Comparison of ENCODE assay signal across 8 mouse cellular contexts in genomic region chr11:70562287-70562994, GRCm38 (mm10). TPM values are rescaled to one million over a fixed set of nuclear protein-coding genes. Genes with fewer than 3 reads are reported as not detected.
A peak's percentile ranks its signal among the peaks of the same experiment; 100 is the strongest.
DNase-seq lines count a peak whose midpoint lies in the region; ATAC-seq and TF ChIP-seq lines count a peak whose summit lies in the region.

Mink1 (plus strand) TSS chr11:70562881.

- peak within 1 kb of the TSS; percentile 83 for H3K4me2 ChIP-seq in embryonic facial prominence, embryonic 14.5 days (ENCODE audit: low read depth, low read length)
- H3K4me2 ChIP-seq in limb, embryonic 11.5 days (ENCODE audit: low read depth, severe bottlenecking): peak within 1 kb of the TSS; percentile 87
- H3K4me2 ChIP-seq in midbrain, embryonic 13.5 days (replicated peaks): peak within 1 kb of the TSS; percentile 95

- H3K27ac ChIP-seq in embryonic facial prominence, embryonic 14.5 days (replicated peaks; ENCODE audit: low read depth, low read length): peak within 1 kb of the TSS; percentile 86
- H3K27ac ChIP-seq in heart, adult 2 months: peak within 1 kb of the TSS; percentile 87
- peak within 1 kb of the TSS; percentile 92 for H3K27ac ChIP-seq in kidney, adult 2 months (ENCODE audit: insufficient read depth, low read depth, low read length)
- H3K27ac ChIP-seq in limb, embryonic 11.5 days (replicated peaks; ENCODE audit: low read depth, low read length): peak within 1 kb of the TSS; percentile 89
- peak within 1 kb of the TSS; percentile 86 for H3K27ac ChIP-seq in midbrain, embryonic 13.5 days

- no peaks in the 10 kb centered on the region for H3K9me3 ChIP-seq in embryonic facial prominence, embryonic 14.5 days (ENCODE audit: control insufficient read depth, low read length)
- no peaks in the 10 kb centered on the region for H3K9me3 ChIP-seq in limb, embryonic 11.5 days (ENCODE audit: control insufficient read depth, low read length)
- H3K9me3 ChIP-seq in midbrain, embryonic 13.5 days: no peaks in the 10 kb centered on the region

- 0 out of 2 replicates have a peak, but pooled peaks cover 3% of the 10 kb centered on the region for H3K36me3 ChIP-seq in embryonic facial prominence, embryonic 14.5 days (ENCODE audit: control insufficient read depth, insufficient read depth, low read length)
- no peaks in the 10 kb centered on the region for H3K36me3 ChIP-seq in heart, adult 2 months (ENCODE audit: control insufficient read depth, insufficient read depth, low read length)
- no peaks in the 10 kb centered on the region for H3K36me3 ChIP-seq in kidney, adult 2 months (ENCODE audit: control insufficient read depth, insufficient read depth, low read length)
- H3K36me3 ChIP-seq in limb, embryonic 11.5 days (ENCODE audit: control insufficient read depth, insufficient read depth, low read length): no peaks in the 10 kb centered on the region
- H3K36me3 ChIP-seq in midbrain, embryonic 13.5 days: no peaks in the 10 kb centered on the region

- DNase-seq in 416B (ENCODE audit: low read depth): peak; percentile 78
- peak; percentile 72 to 74 for DNase-seq in adrenal gland, postnatal 4 days (ENCODE audit: low spot score in 2 of 2)
- DNase-seq in embryonic facial prominence, embryonic 14.5 days (ENCODE audit: low spot score): peak; percentile 95
- DNase-seq in heart, adult 2 months: peak; percentile 92 to 94
- DNase-seq in kidney, adult 2 months: peak; percentile 95
- peak; percentile 92 for DNase-seq in limb, embryonic 11.5 days (ENCODE audit: low spot score)
- DNase-seq in spleen, adult 12 weeks (ENCODE audit: low spot score): peak; percentile 70

- peak; percentile 76 for TF ChIP-seq POLR2A in heart, adult 2 months (IDR thresholded peaks at IDR 0.05; ENCODE audit: insufficient read depth, low read depth, low read length)
- TF ChIP-seq POLR2A in kidney, adult 2 months (IDR thresholded peaks at IDR 0.05; ENCODE audit: low read depth, low read length): peak; percentile 35

- WGBS in embryonic facial prominence, embryonic 14.5 days: 0% methylated on average over 21 of the region's 57 CpGs
- under 1% methylated on average over 56 of the region's 57 CpGs for WGBS in heart, adult 2 months
- WGBS in kidney, adult 2 months: under 1% methylated on average over 57 of the region's 57 CpGs
- WGBS in limb, embryonic 11.5 days: under 1% methylated on average over 42 of the region's 57 CpGs
- 0% methylated on average over 23 of the region's 57 CpGs for WGBS in midbrain, embryonic 13.5 days

- intact Hi-C loops in heart, adult 2 months (cut with DNase I): loop anchor here (1.0 to 2.0 kb wide), 2 partner anchors 24 to 37 kb away; partner anchors contain the start of gene Psmb6

- 0 out of 2 replicates have a peak, but pooled peaks have one; percentile 10 for TF ChIP-seq EP300 in heart, adult 2 months (IDR thresholded peaks at IDR 0.05; ENCODE audit: insufficient read depth, low read depth, low read length)

- TF ChIP-seq CTCF in heart, adult 2 months (IDR thresholded peaks at IDR 0.05): peak; percentile 26; the same call in 1 of the 2 replicates
- TF ChIP-seq CTCF in kidney, adult 2 months (conservative IDR thresholded peaks at IDR 0.05; ENCODE audit: insufficient read depth, insufficient read length, low read depth, low read length): no peak

- peak; percentile 92 for ATAC-seq in embryonic facial prominence, embryonic 14.5 days (ENCODE audit: low read depth)
- peak; percentile 90 for ATAC-seq in limb, embryonic 11.5 days (ENCODE audit: insufficient number of reproducible peaks, low FRiP score, low TSS enrichment, low read depth)
- peak; percentile 94 for ATAC-seq in midbrain, embryonic 13.5 days

- peaks cover 3% of the 10 kb centered on the region; the same call in 1 of the 2 replicates for H3K79me2 ChIP-seq in heart, adult 2 months (replicated peaks; ENCODE audit: control insufficient read depth, insufficient read depth, low read length)

- H3K4me3 ChIP-seq in embryonic facial prominence, embryonic 14.5 days (ENCODE audit: low read depth, low read length): peak within 1 kb of the TSS; percentile 83
- H3K4me3 ChIP-seq in heart, adult 2 months: peak within 1 kb of the TSS; percentile 91
- peak within 1 kb of the TSS; percentile 86 for H3K4me3 ChIP-seq in kidney, adult 2 months (ENCODE audit: insufficient read depth, low read depth, low read length)
- peak within 1 kb of the TSS; percentile 93 for H3K4me3 ChIP-seq in limb, embryonic 11.5 days (ENCODE audit: low read depth, low read length)
- peak within 1 kb of the TSS; percentile 92 for H3K4me3 ChIP-seq in midbrain, embryonic 13.5 days (replicated peaks)

- H3K4me1 ChIP-seq in embryonic facial prominence, embryonic 14.5 days (ENCODE audit: control insufficient read depth, insufficient read depth, low read length): peaks cover 10% of the 10 kb centered on the region
- H3K4me1 ChIP-seq in heart, adult 2 months (ENCODE audit: control insufficient read depth, insufficient read depth, low read length): peaks cover 8% of the 10 kb centered on the region
- peaks cover 21% of the 10 kb centered on the region for H3K4me1 ChIP-seq in kidney, adult 2 months (ENCODE audit: control insufficient read depth, insufficient read depth, low read length)
- peaks cover 30% of the 10 kb centered on the region for H3K4me1 ChIP-seq in limb, embryonic 11.5 days (ENCODE audit: control insufficient read depth, insufficient read depth, low read length)
- peaks cover 50% of the 10 kb centered on the region for H3K4me1 ChIP-seq in midbrain, embryonic 13.5 days (replicated peaks)

- peak within 1 kb of the TSS; percentile 83 for H3K9ac ChIP-seq in embryonic facial prominence, embryonic 14.5 days (ENCODE audit: low read depth, low read length)
- peak within 1 kb of the TSS; percentile 83 for H3K9ac ChIP-seq in heart, adult 2 months (ENCODE audit: low read depth, low read length)
- H3K9ac ChIP-seq in limb, embryonic 11.5 days (ENCODE audit: low read length): peak within 1 kb of the TSS; percentile 85
- H3K9ac ChIP-seq in midbrain, embryonic 13.5 days (replicated peaks): peak within 1 kb of the TSS; percentile 94

- H3K27me3 ChIP-seq in embryonic facial prominence, embryonic 14.5 days (replicated peaks; ENCODE audit: control insufficient read depth, insufficient read depth, low read length): no peaks in the 10 kb centered on the region
- no peaks in the 10 kb centered on the region for H3K27me3 ChIP-seq in heart, adult 2 months (ENCODE audit: control insufficient read depth, insufficient read depth, low read length)
- no peaks in the 10 kb centered on the region for H3K27me3 ChIP-seq in kidney, adult 2 months (replicated peaks; ENCODE audit: control insufficient read depth, insufficient read depth, low read length)
- H3K27me3 ChIP-seq in limb, embryonic 11.5 days (ENCODE audit: control insufficient read depth, insufficient read depth, low read length): no peaks in the 10 kb centered on the region
- H3K27me3 ChIP-seq in midbrain, embryonic 13.5 days: no peaks in the 10 kb centered on the region

RNA-seq across cellular contexts. Expression of gene Mink1, which starts in this region (rescaled TPM):
- 10 to 100 TPM; 67.7 to 67.8 TPM for total RNA-seq in adrenal gland, postnatal 4 days (2021)
- polyA plus RNA-seq in embryonic facial prominence, embryonic 14.5 days (2014; fragmentation: Nextera tagmentation; extraction: Ambion mirVana): 17.2 and 18.3 TPM in 2 replicates
- 10 to 100 TPM; 41.3 to 46.8 TPM for total RNA-seq in heart, adult 2 months (2021)
- 40.8 and 49.6 TPM in 2 replicates for polyA plus RNA-seq in heart, adult 2 months (2012; rRNA removed)
- polyA plus RNA-seq in kidney, adult 2 months (2012; rRNA removed): 73.1 and 91.8 TPM in 2 replicates
- polyA plus RNA-seq in limb, embryonic 11.5 days (2014; fragmentation: Nextera tagmentation; extraction: Ambion mirVana): 21.2 and 22.7 TPM in 2 replicates
- polyA plus RNA-seq in midbrain, embryonic 13.5 days (2015; fragmentation: Nextera tagmentation; extraction: Ambion mirVana): 10.7 and 14.2 TPM in 2 replicates

Comparison
In these comparisons a context has a peak if more than half of its experiments do, and no peak if none do; other contexts are left out.
1. Peak in every context shown above with its lines: DNase-seq, ATAC-seq, H3K4me3 ChIP-seq and H3K27ac ChIP-seq.